Mouse (Mus musculus): Measurements from ENCODE around the gene Synj2. TPM values are rescaled to one million over a fixed set of nuclear protein-coding genes. Genes with fewer than 3 reads are reported as not detected.

Synj2 gene
- total and polyA plus RNA-seq, 2 experiments from 2014 or later, result 4.8 to 15.9 TPM

DNA sequence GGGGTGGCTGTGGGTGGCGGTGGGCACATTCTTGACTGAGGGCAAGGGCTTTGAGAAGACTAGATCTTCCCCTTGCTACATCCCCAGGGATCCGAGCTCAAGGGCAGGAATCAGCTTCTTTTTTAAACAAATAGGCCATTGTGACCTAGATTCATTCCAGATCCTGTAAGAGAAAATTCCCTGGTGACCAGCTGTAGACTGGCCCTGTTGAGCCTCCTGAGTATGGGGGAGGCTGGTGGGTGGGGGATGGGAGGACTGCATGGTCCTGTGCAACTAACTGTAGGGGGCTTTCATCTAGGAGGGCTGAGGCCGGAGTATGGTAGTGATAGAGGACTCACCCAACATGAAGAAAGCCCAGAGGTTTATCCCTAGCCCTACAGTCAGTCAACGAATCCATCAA is 47.0 kb downstream of the Synj2 start:
- Histone ChIP-seq H3K4me3 (ENCODE audit: low read depth, low read length) (no peak overlapping the region), H3K27ac (ENCODE audit: low read depth) (no peak overlapping the region)
- ATAC-seq (ENCODE audit: insufficient read depth, low read depth), result no peak

DNA sequence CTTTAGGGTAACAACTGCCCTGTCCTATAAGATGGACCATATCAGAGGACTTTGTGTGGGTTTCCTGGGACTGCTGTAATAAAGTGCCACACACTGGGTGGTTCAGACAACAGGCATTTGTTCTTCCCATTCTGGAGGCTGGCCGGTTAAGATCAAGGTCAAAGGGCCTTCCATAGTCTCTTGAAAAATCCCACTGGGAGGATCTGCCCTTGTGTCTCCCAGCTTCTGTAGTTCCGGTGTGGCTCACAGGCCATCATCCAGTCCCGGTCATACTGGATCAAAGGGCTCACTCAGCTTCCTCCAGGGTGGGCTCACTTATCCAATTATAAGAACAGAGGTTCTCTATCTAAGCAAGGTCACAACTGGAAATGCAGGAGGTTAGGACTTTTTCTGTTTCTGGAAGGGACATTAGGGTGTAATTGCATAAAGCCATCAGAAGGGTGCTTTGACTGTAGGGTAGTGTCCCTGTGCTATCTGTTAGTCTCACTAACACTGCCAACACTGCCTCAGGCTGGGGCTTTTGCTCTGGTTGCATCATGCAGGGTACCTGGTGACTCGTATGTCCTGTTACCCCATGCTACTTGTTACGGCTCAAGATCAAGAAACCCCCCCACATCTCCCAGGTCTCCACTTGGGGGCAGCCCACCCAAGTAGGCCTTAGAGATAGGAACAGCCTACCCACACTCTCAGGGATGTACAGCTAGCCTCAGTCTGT is 51.9 kb downstream of the Synj2 start:
- Histone ChIP-seq H3K27me3 (ENCODE audit: control insufficient read depth, insufficient read depth, low read length) (no peaks in the 10 kb centered on the region), H3K9ac (replicated peaks; ENCODE audit: low read depth, low read length) (no peak overlapping the region), H3K36me3 (replicated peaks; ENCODE audit: control insufficient read depth, insufficient read depth, low read length) (0 out of 2 replicates have a peak, but pooled peaks cover 4% of the 10 kb centered on the region), H3K27ac (ENCODE audit: low read depth) (peak overlapping the region; percentile 28; the same call in 1 of the 2 replicates), H3K4me3 (ENCODE audit: low read depth, low read length) (no peak overlapping the region), H3K4me1 (ENCODE audit: control insufficient read depth, insufficient read depth) (peaks cover 32% of the 10 kb centered on the region), H3K4me2 (ENCODE audit: low read depth, low read length) (no peak overlapping the region), H3K9me3 (replicated peaks; ENCODE audit: control insufficient read depth, low read length) (no peaks in the 10 kb centered on the region)
- TF ChIP-seq CTCF (IDR thresholded peaks at IDR 0.05; ENCODE audit: low read depth) (no peak), EP300 (IDR thresholded peaks at IDR 0.05; ENCODE audit: low read depth) (no peak)
- ATAC-seq (ENCODE audit: insufficient read depth, low read depth) (no peak), DNase-seq (ENCODE audit: low spot score) (no peak)
- WGBS, result 85% methylated on average over 5 of the region's 5 CpGs

More for the DNA sequence above, 47.0 kb downstream of the Synj2 start:
- peaks cover 22% of the 10 kb centered on the region for H3K4me1 ChIP-seq (ENCODE audit: control insufficient read depth, insufficient read depth)
- 73% methylated on average over 4 of the region's 4 CpGs for WGBS
- no peak overlapping the region for H3K4me2 ChIP-seq (ENCODE audit: low read depth, low read length)
- TF ChIP-seq EP300 (IDR thresholded peaks at IDR 0.05; ENCODE audit: low read depth), result no peak
- no peak for TF ChIP-seq CTCF (IDR thresholded peaks at IDR 0.05; ENCODE audit: low read depth)
- H3K9me3 ChIP-seq (replicated peaks; ENCODE audit: control insufficient read depth, low read length), result no peaks in the 10 kb centered on the region
- DNase-seq (ENCODE audit: low spot score), result no peak
- no peak overlapping the region for H3K9ac ChIP-seq (replicated peaks; ENCODE audit: low read depth, low read length)
- 0 out of 2 replicates have a peak, but pooled peaks cover 8% of the 10 kb centered on the region for H3K36me3 ChIP-seq (replicated peaks; ENCODE audit: control insufficient read depth, insufficient read depth, low read length)
- H3K27me3 ChIP-seq (ENCODE audit: control insufficient read depth, insufficient read depth, low read length), result no peaks in the 10 kb centered on the region

DNA sequence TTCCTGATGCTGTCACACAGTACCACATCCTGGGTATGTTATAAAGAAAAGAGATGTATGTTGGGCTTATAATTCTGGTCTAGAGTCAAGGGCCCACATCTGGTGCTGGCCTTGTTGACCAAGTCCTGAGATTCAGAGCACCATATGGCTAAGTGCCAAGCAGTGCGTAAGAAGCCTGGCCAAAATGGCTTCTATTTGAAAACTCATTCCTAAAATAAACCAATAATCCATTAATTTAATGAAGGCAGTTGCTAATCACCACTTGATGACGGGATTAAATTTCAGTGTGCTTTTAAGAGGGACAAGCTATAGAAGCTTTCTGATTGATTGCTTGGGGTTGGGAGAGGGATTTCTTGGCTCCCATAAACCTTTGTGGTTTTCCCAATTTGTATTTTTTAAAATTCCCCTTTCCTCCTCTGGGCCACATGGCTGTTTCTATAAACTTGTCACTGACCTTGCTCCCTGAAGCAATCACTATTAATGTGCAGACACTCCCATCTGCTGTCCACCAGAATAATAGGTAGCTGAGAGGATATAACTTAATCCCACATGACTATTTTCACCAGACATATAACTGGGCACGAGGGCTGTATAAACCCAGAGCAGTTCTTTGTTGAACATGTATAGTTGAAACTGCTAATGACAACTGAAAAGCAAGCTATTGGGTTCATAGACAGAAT is 52.6 kb downstream of the Synj2 start:
- H3K9me3 ChIP-seq (replicated peaks; ENCODE audit: control insufficient read depth, low read length), result no peaks in the 10 kb centered on the region
- H3K36me3 ChIP-seq (replicated peaks; ENCODE audit: control insufficient read depth, insufficient read depth, low read length), result 0 out of 2 replicates have a peak, but pooled peaks cover 4% of the 10 kb centered on the region
- no peak overlapping the region for H3K4me2 ChIP-seq (ENCODE audit: low read depth, low read length)
- peaks cover 38% of the 10 kb centered on the region for H3K4me1 ChIP-seq (ENCODE audit: control insufficient read depth, insufficient read depth)
- WGBS, result 87% methylated on average over 3 of the region's 3 CpGs
- no peaks in the 10 kb centered on the region for H3K27me3 ChIP-seq (ENCODE audit: control insufficient read depth, insufficient read depth, low read length)
- DNase-seq (ENCODE audit: low spot score) (no peak), ATAC-seq (ENCODE audit: insufficient read depth, low read depth) (no peak)
- TF ChIP-seq CTCF (IDR thresholded peaks at IDR 0.05; ENCODE audit: low read depth) (peak; percentile 43), EP300 (IDR thresholded peaks at IDR 0.05; ENCODE audit: low read depth) (no peak)
- H3K9ac ChIP-seq (replicated peaks; ENCODE audit: low read depth, low read length), result no peak overlapping the region
- H3K4me3 ChIP-seq (ENCODE audit: low read depth, low read length), result no peak overlapping the region
- H3K27ac ChIP-seq (ENCODE audit: low read depth), result peak overlapping the region; percentile 97; the same call in 1 of the 2 replicates

DNA sequence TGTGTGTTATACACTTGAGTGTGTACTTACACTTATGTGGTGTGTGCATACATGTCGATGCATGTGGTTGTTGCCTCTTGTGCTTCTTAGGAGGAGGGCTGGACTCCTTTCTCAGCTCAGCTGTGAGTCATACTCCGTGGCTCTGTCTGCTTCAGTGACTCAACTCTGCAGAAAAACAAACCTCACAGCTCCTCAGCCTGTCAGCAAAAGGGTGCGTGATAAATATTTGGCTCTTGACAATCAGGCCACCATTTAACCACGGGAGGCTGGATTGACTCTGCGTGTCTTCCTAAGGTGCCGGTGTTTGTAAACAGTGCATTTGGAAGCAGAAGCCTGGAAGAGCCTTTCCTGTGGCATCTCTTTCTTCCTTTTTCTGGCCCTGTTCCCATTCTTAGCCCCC is 53.5 kb downstream of the Synj2 start:
- DNase-seq (ENCODE audit: low spot score), result no peak
- H3K27ac ChIP-seq (ENCODE audit: low read depth), result peak overlapping the region; percentile 97
- WGBS, result 33% methylated on average over 6 of the region's 6 CpGs
- H3K9me3 ChIP-seq (replicated peaks; ENCODE audit: control insufficient read depth, low read length), result no peaks in the 10 kb centered on the region
- no peaks in the 10 kb centered on the region for H3K27me3 ChIP-seq (ENCODE audit: control insufficient read depth, insufficient read depth, low read length)
- no peak overlapping the region for H3K4me3 ChIP-seq (ENCODE audit: low read depth, low read length)
- ATAC-seq (ENCODE audit: insufficient read depth, low read depth), result no peak
- TF ChIP-seq CTCF (IDR thresholded peaks at IDR 0.05; ENCODE audit: low read depth), result no peak
- TF ChIP-seq EP300 (IDR thresholded peaks at IDR 0.05; ENCODE audit: low read depth), result no peak
- H3K4me2 ChIP-seq (ENCODE audit: low read depth, low read length), result no peak overlapping the region
- H3K9ac ChIP-seq (replicated peaks; ENCODE audit: low read depth, low read length), result no peak overlapping the region
- peaks cover 47% of the 10 kb centered on the region for H3K4me1 ChIP-seq (ENCODE audit: control insufficient read depth, insufficient read depth)
- 0 out of 2 replicates have a peak, but pooled peaks cover 4% of the 10 kb centered on the region for H3K36me3 ChIP-seq (replicated peaks; ENCODE audit: control insufficient read depth, insufficient read depth, low read length)

DNA sequence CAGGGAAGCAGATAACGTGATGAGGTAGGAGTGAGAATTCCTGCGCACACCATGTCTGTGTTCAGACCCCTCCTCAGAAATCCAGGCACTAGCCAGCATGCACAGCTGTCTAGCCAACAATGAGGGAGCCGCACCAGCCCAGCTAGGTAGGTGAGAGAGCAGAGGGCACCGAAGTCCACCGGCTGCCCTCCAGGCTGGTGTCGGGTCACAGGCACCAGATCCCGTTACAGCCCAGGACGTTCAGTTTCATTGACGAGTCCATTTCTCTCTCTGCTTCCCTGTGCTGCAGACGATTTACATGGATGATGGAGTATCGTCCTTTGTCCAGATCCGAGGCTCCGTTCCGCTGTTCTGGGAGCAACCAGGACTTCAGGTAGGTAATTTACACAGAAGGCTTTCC is 55.5 kb downstream of the Synj2 start:
- no peaks in the 10 kb centered on the region for H3K9me3 ChIP-seq (replicated peaks; ENCODE audit: control insufficient read depth, low read length)
- H3K27ac ChIP-seq (ENCODE audit: low read depth), result peak overlapping the region; percentile 97
- no peaks in the 10 kb centered on the region for H3K27me3 ChIP-seq (ENCODE audit: control insufficient read depth, insufficient read depth, low read length)
- H3K9ac ChIP-seq (replicated peaks; ENCODE audit: low read depth, low read length), result peak overlapping the region; percentile 17; the same call in 1 of the 2 replicates
- ATAC-seq (ENCODE audit: insufficient read depth, low read depth) (no peak), DNase-seq (ENCODE audit: low spot score) (no peak)
- H3K36me3 ChIP-seq (replicated peaks; ENCODE audit: control insufficient read depth, insufficient read depth, low read length), result no peaks in the 10 kb centered on the region
- H3K4me2 ChIP-seq (ENCODE audit: low read depth, low read length), result no peak overlapping the region
- H3K4me3 ChIP-seq (ENCODE audit: low read depth, low read length), result no peak overlapping the region
- 55% methylated on average over 14 of the region's 14 CpGs for WGBS
- peaks cover 59% of the 10 kb centered on the region for H3K4me1 ChIP-seq (ENCODE audit: control insufficient read depth, insufficient read depth)
- TF ChIP-seq CTCF (IDR thresholded peaks at IDR 0.05; ENCODE audit: low read depth) (no peak), EP300 (IDR thresholded peaks at IDR 0.05; ENCODE audit: low read depth) (no peak)
